Mouse (Mus musculus) limb, embryonic 11.5 days (tissue): Measurements from ENCODE around the gene Tomm40. TPM values are rescaled to one million over a fixed set of nuclear protein-coding genes. Genes with fewer than 3 reads are reported as not detected.

Source experiments
- ATAC-seq: fragments of 200-750 bp; cut with Nextera tagmentation; 2 replicates; pipeline ENCODE4 v1.8.0; 2017; ENCODE audit warnings: low read depth; ENCODE audit not compliant: insufficient number of reproducible peaks, low FRiP score, low TSS enrichment
- DNase-seq: peaks from one replicate; pipeline ENCODE4 v3.0.0-alpha.2; 2015; ENCODE audit warnings: low spot score
- H3K27ac ChIP-seq: fragments of 300-500 bp; sonication (generic); replicated peaks from 2 replicates; pipeline ENCODE4 v1.5.1; 2014; ENCODE audit warnings: low read depth, mild to moderate bottlenecking, low read length
- H3K27me3 ChIP-seq: fragments of 300-500 bp; sonication (generic); 2 replicates; pipeline ENCODE4 v1.6.1; 2014; ENCODE audit warnings: mild to moderate bottlenecking, low read length, mixed read lengths; ENCODE audit not compliant: control insufficient read depth, insufficient read depth
- H3K36me3 ChIP-seq: fragments of 300-500 bp; sonication (generic); 2 replicates; pipeline ENCODE4 v1.6.1; 2014; ENCODE audit warnings: mild to moderate bottlenecking, low read length, moderate library complexity, mixed read lengths; ENCODE audit not compliant: control insufficient read depth, insufficient read depth
- H3K4me1 ChIP-seq: fragments of 300-500 bp; sonication (generic); 2 replicates; pipeline ENCODE4 v1.6.1; 2014; ENCODE audit warnings: low read length, mixed read lengths; ENCODE audit not compliant: control insufficient read depth, insufficient read depth
- H3K4me2 ChIP-seq: fragments of 300-500 bp; sonication (generic); 2 replicates; pipeline ENCODE4 v1.6.1; 2014; ENCODE audit warnings: low read depth, mild to moderate bottlenecking, moderate library complexity; ENCODE audit not compliant: severe bottlenecking
- H3K4me3 ChIP-seq: fragments of 300-500 bp; sonication (generic); 2 replicates; pipeline ENCODE4 v1.5.1; 2014; ENCODE audit warnings: low read depth, low read length
- H3K9ac ChIP-seq: fragments of 300-500 bp; sonication (generic); 2 replicates; pipeline ENCODE4 v1.6.1; 2014; ENCODE audit warnings: mild to moderate bottlenecking, low read length
- H3K9me3 ChIP-seq: fragments of 300-500 bp; sonication (generic); 2 replicates; pipeline ENCODE4 v1.6.1; 2016; ENCODE audit warnings: low read length; ENCODE audit not compliant: control insufficient read depth
- WGBS: fragments of 180-500 bp; shearing (Covaris S2); extraction: QIAGEN DNeasy Blood & Tissue Kit; methylation state at CpG from one replicate; pipeline ENCODE4 v1.1.7; 2014; 5-methylcytosine and 5-hydroxymethylcytosine counted together
- polyA plus RNA-seq: library from polyadenylated mRNA; unstranded; fragments of >200 nt; fragmentation: Nextera tagmentation; extraction: Ambion mirVana; gene quantifications from 2 replicates; pipeline ENCODE4 v1.2.1, GENCODE M21; 2014

The Tomm40 gene
- polyA plus RNA-seq, 1 experiment from 2014 or later = 163 TPM

GRCm38 (mm10) chr7:19663940-19664339 lies 51.3 kb downstream of the Tomm40 start:
- no peaks in the 10 kb centered on the region; the same call in 1 of the 2 replicates for H3K36me3 ChIP-seq
- no peak overlapping the region for H3K27ac ChIP-seq
- no peak for DNase-seq
- no peaks in the 10 kb centered on the region for H3K9me3 ChIP-seq
- 13% methylated on average over 8 of the region's 8 CpGs for WGBS
- H3K4me3 ChIP-seq = peak overlapping the region; percentile 99
- H3K4me2 ChIP-seq = peak overlapping the region; percentile 84
- no peaks in the 10 kb centered on the region for H3K27me3 ChIP-seq
- H3K9ac ChIP-seq = peak overlapping the region; percentile 97
- H3K4me1 ChIP-seq = peaks cover 7% of the 10 kb centered on the region; the same call in 1 of the 2 replicates
- ATAC-seq = 0 out of 2 replicates have a peak, but pooled peaks have one; percentile 21

DNA sequence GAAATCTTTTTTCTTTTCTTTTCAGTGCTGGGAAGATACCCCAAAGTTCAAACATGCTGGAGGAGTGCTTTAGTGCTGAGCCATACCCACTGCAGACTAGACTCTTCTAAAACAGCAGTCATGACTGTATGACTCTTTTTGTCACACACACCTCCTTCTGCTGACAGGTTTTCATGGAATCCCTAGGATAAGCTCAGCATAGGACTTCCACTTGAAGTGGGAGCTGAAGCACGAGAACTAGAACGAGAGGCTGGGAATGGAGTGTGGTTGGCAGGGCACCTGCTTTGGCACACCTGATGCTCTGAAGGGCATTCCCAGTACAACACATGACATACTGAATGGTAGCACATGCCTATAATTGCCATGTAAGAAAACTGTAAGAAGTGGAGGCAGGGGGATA lies 62.6 kb downstream of the Tomm40 start:
- H3K4me1 ChIP-seq = no peaks in the 10 kb centered on the region
- H3K27me3 ChIP-seq = no peaks in the 10 kb centered on the region
- no peak overlapping the region for H3K27ac ChIP-seq
- H3K4me2 ChIP-seq = no peak overlapping the region
- H3K36me3 ChIP-seq = peaks cover 32% of the 10 kb centered on the region
- DNase-seq = no peak
- no peak overlapping the region for H3K4me3 ChIP-seq
- H3K9ac ChIP-seq = no peak overlapping the region
- WGBS = 99% methylated on average over 2 of the region's 2 CpGs
- no peaks in the 10 kb centered on the region for H3K9me3 ChIP-seq
- ATAC-seq = no peak

Other genes with a start within 250 kb of the Tomm40 start
- gene Bloc1s3, start 207.1 kb downstream of the Tomm40 start, polyA plus RNA-seq = 2.3 and 2.7 TPM in 2 replicates
- 73.3 and 82.3 TPM in 2 replicates for gene Trappc6a, start 207.0 kb downstream of the Tomm40 start, polyA plus RNA-seq
- 0.12 and 0.16 TPM in 2 replicates for gene Nkpd1, start 197.6 kb downstream of the Tomm40 start, polyA plus RNA-seq
- gene Ppp1r37, start 152.4 kb downstream of the Tomm40 start, polyA plus RNA-seq = 3.9 and 5.5 TPM in 2 replicates
- gene Zfp296, start 138.2 kb downstream of the Tomm40 start, polyA plus RNA-seq = 0.21 and 0.52 TPM in 2 replicates
- gene Gemin7, start 137.8 kb downstream of the Tomm40 start, polyA plus RNA-seq = 183 and 185 TPM in 2 replicates
- gene Clasrp, start 111.0 kb downstream of the Tomm40 start, polyA plus RNA-seq = 55.9 and 61.5 TPM in 2 replicates
- gene Relb, start 86.0 kb downstream of the Tomm40 start, polyA plus RNA-seq = 4.7 and 5.3 TPM in 2 replicates
- gene Clptm1, start 50.4 kb downstream of the Tomm40 start, polyA plus RNA-seq = 91.6 and 97.3 TPM in 2 replicates
- 0.44 and 0.77 TPM in 2 replicates for gene Apoc2, start 37.5 kb downstream of the Tomm40 start, polyA plus RNA-seq
- gene Gm44805, start 34.0 kb downstream of the Tomm40 start, polyA plus RNA-seq = not detected in 2 replicates
- not detected in 2 replicates for gene Apoc4, start 34.0 kb downstream of the Tomm40 start, polyA plus RNA-seq
- 4.5 and 5.0 TPM in 2 replicates for gene Apoc1, start 22.8 kb downstream of the Tomm40 start, polyA plus RNA-seq
- 83.0 and 83.4 TPM in 2 replicates for gene Apoe, start 16.2 kb downstream of the Tomm40 start, polyA plus RNA-seq
- 59.3 and 63.2 TPM in 2 replicates for gene Nectin2, start 35.0 kb upstream of the Tomm40 start, polyA plus RNA-seq
- 43.0 and 44.1 TPM in 2 replicates for gene Bcam, start 55.6 kb upstream of the Tomm40 start, polyA plus RNA-seq
- gene Cblc, start 81.4 kb upstream of the Tomm40 start, polyA plus RNA-seq = 0.75 and 1.3 TPM in 2 replicates
- 0.71 and 1.2 TPM in 2 replicates for gene Bcl3, start 107.3 kb upstream of the Tomm40 start, polyA plus RNA-seq
- gene Gm19345, start 136.6 kb upstream of the Tomm40 start, polyA plus RNA-seq = not detected in 2 replicates
- gene Ceacam16, start 145.9 kb upstream of the Tomm40 start, polyA plus RNA-seq = not detected in 2 replicates
- gene Ceacam19, start 172.5 kb upstream of the Tomm40 start, polyA plus RNA-seq = not detected in 2 replicates
- gene Pvr, start 205.7 kb upstream of the Tomm40 start, polyA plus RNA-seq = 3.9 and 4.7 TPM in 2 replicates
- gene Igsf23, start 235.3 kb upstream of the Tomm40 start, polyA plus RNA-seq = 0.14 and 0.48 TPM in 2 replicates
- not detected in 2 replicates for gene Ceacam20, start 250.0 kb upstream of the Tomm40 start, polyA plus RNA-seq